Mouse (Mus musculus): ENCODE measurements at regions not wholly inside any gene's neighbourhood (a gene's known extent, or its start where the extent isn't known, plus 50 kb on each side); places are given as distances from the start of the nearest gene placed in this dataset.

- no peak for TF ChIP-seq CTCF (IDR thresholded peaks at IDR 0.05; ENCODE audit: control insufficient read depth, insufficient read depth, insufficient replicate concordance, low read depth, low read length)
- no peak for TF ChIP-seq POLR2A (IDR thresholded peaks at IDR 0.05; ENCODE audit: control insufficient read depth, low read depth, low read length)
Observed at GRCm38 (mm10) chr13:53865323-53865722, 190.2 kb downstream of the Drd1 start.
